Mouse (Mus musculus) spleen, adult 2 months (tissue): Measurements from ENCODE around the gene Pbld2. TPM values are rescaled to one million over a fixed set of nuclear protein-coding genes. Genes with fewer than 3 reads are reported as not detected.

ENCODE experiments used
- DNase-seq, 2 experiments: peaks; one replicate each; pipeline versions ENCODE4 v3.0.0 to v3.0.0-alpha.2; 2012 to 2021; ENCODE audit warnings: low spot score in 2 of 2, low read depth in 1 of 2
- H3K27ac ChIP-seq: fragments of 200-500 bp; 2 replicates; pipeline ENCODE4 v1.5.1; 2012; ENCODE audit warnings: low read length, inconsistent platforms; ENCODE audit not compliant: insufficient read depth
- H3K27me3 ChIP-seq: fragments of 200-500 bp; 2 replicates; pipeline ENCODE4 v1.6.1; 2012; ENCODE audit warnings: mild to moderate bottlenecking, moderate library complexity, low read length, inconsistent platforms; ENCODE audit not compliant: control insufficient read depth, insufficient read depth
- H3K36me3 ChIP-seq: fragments of 200-500 bp; 2 replicates; pipeline ENCODE4 v1.6.1; 2012; ENCODE audit warnings: mild to moderate bottlenecking, low read length, inconsistent platforms; ENCODE audit not compliant: control insufficient read depth, insufficient read depth
- H3K4me1 ChIP-seq: fragments of 200-500 bp; 2 replicates; pipeline ENCODE4 v1.6.1; 2011; ENCODE audit warnings: inconsistent platforms; ENCODE audit not compliant: control insufficient read depth, insufficient read depth, insufficient read length
- H3K4me3 ChIP-seq: fragments of 200-500 bp; 2 replicates; pipeline ENCODE4 v1.5.1; 2011; ENCODE audit warnings: mild to moderate bottlenecking, inconsistent platforms; ENCODE audit not compliant: insufficient read depth, insufficient read length; ENCODE audit errors: extremely low read depth
- CTCF ChIP-seq: fragments of 200-500 bp; IDR thresholded peaks from 2 replicates; pipeline ENCODE4 v1.5.1; 2011; ENCODE audit warnings: mild to moderate bottlenecking, inconsistent platforms; ENCODE audit not compliant: insufficient read depth, insufficient read length, insufficient replicate concordance; ENCODE audit errors: extremely low read depth
- POLR2A ChIP-seq: fragments of 200-500 bp; IDR thresholded peaks from 2 replicates; pipeline ENCODE4 v1.6.1; 2011; ENCODE audit warnings: low read depth, low read length, inconsistent platforms
- WGBS: fragments of 180-500 bp; shearing (Covaris S2); methylation state at CpG from one replicate; pipeline ENCODE4 v1.1.7; 2018; 5-methylcytosine and 5-hydroxymethylcytosine counted together
- polyA plus RNA-seq: library from polyadenylated mRNA; depleted of rRNA; stranded (reverse); fragments of >200 nt; gene quantifications from 2 replicates; pipeline ENCODE4 v1.2.3, GENCODE M21; 2012

Pbld2 gene
- polyA plus RNA-seq, 1 experiment: 0.74 TPM

- H3K4me1 ChIP-seq: no peaks in the 10 kb centered on the region
- no peak overlapping the region for H3K4me3 ChIP-seq
- no peaks in the 10 kb centered on the region for H3K27me3 ChIP-seq
- 78% methylated on average over 3 of the region's 3 CpGs for WGBS
- H3K27ac ChIP-seq: no peak overlapping the region
- DNase-seq: no peak
- no peak for TF ChIP-seq CTCF
- no peak for TF ChIP-seq POLR2A
- H3K36me3 ChIP-seq: no peaks in the 10 kb centered on the region
Measured at GRCm38 (mm10) chr10:63032267-63032666, 8.2 kb downstream of the Pbld2 start.

GRCm38 (mm10) chr10:63032956-63033355, 8.8 kb downstream of the Pbld2 start:
- DNase-seq: no peak
- TF ChIP-seq CTCF (no peak), POLR2A (no peak)
- Histone ChIP-seq H3K36me3 (no peaks in the 10 kb centered on the region), H3K4me3 (no peak overlapping the region), H3K4me1 (no peaks in the 10 kb centered on the region), H3K27ac (no peak overlapping the region), H3K27me3 (no peaks in the 10 kb centered on the region)
- 80% methylated on average over 3 of the region's 3 CpGs for WGBS

GRCm38 (mm10) chr10:63038571-63039320, 14.6 kb downstream of the Pbld2 start:
- no peaks in the 10 kb centered on the region for H3K36me3 ChIP-seq
- no peak overlapping the region for H3K4me3 ChIP-seq
- no peak for DNase-seq
- H3K27ac ChIP-seq: no peak overlapping the region
- WGBS: 91% methylated on average over 14 of the region's 14 CpGs
- H3K27me3 ChIP-seq: no peaks in the 10 kb centered on the region
- no peaks in the 10 kb centered on the region for H3K4me1 ChIP-seq
- TF ChIP-seq CTCF: no peak
- no peak for TF ChIP-seq POLR2A

GRCm38 (mm10) chr10:63039867-63040628, 15.9 kb downstream of the Pbld2 start:
- Histone ChIP-seq H3K4me3 (no peak overlapping the region), H3K36me3 (no peaks in the 10 kb centered on the region), H3K27me3 (no peaks in the 10 kb centered on the region), H3K4me1 (no peaks in the 10 kb centered on the region), H3K27ac (no peak overlapping the region)
- 85% methylated on average over 5 of the region's 5 CpGs for WGBS
- no peak for TF ChIP-seq CTCF
- no peak for TF ChIP-seq POLR2A
- DNase-seq: no peak

GRCm38 (mm10) chr10:63043154-63043553, 19.0 kb downstream of the Pbld2 start:
- no peak overlapping the region for H3K4me3 ChIP-seq
- 54% methylated on average over 3 of the region's 3 CpGs for WGBS
- DNase-seq: no peak
- no peaks in the 10 kb centered on the region for H3K36me3 ChIP-seq
- no peak for TF ChIP-seq CTCF
- no peak for TF ChIP-seq POLR2A
- H3K27me3 ChIP-seq: no peaks in the 10 kb centered on the region
- H3K27ac ChIP-seq: no peak overlapping the region
- no peaks in the 10 kb centered on the region for H3K4me1 ChIP-seq

GRCm38 (mm10) chr10:63047751-63048150, 23.6 kb downstream of the Pbld2 start:
- Histone ChIP-seq H3K4me1 (no peaks in the 10 kb centered on the region), H3K4me3 (no peak overlapping the region), H3K27me3 (no peaks in the 10 kb centered on the region), H3K27ac (no peak overlapping the region), H3K36me3 (no peaks in the 10 kb centered on the region)
- peak in 1 of 2 experiments; percentile 6 for DNase-seq
- no peak for TF ChIP-seq POLR2A
- TF ChIP-seq CTCF: no peak
- WGBS: 49% methylated on average over 8 of the region's 8 CpGs

- DNase-seq: no peak
- no peaks in the 10 kb centered on the region for H3K36me3 ChIP-seq
- no peak overlapping the region for H3K4me3 ChIP-seq
- 81% methylated on average over 2 of the region's 2 CpGs for WGBS
- TF ChIP-seq CTCF: no peak
- no peak for TF ChIP-seq POLR2A
- no peaks in the 10 kb centered on the region for H3K4me1 ChIP-seq
- no peak overlapping the region for H3K27ac ChIP-seq
- H3K27me3 ChIP-seq: no peaks in the 10 kb centered on the region
Measured at GRCm38 (mm10) chr10:63049106-63049505, 25.0 kb downstream of the Pbld2 start.
